Mouse (Mus musculus) CH12.LX (cell line): Measurements from ENCODE around the gene Ash1l.

Experiments
- CTCF ChIP-seq, 2 experiments: IDR thresholded peaks in 1 of 2; conservative IDR thresholded peaks in 1 of 2; 2 replicates each; pipeline ENCODE4 v1.5.1; 2011 to 2012; ENCODE audit warnings: low read depth in 2 of 2, low read length in 2 of 2, improper control_type of control experiment in 1 of 2, inconsistent platforms in 1 of 2, mild to moderate bottlenecking in 1 of 2, moderate library complexity in 1 of 2
- EP300 ChIP-seq: IDR thresholded peaks from 2 replicates; pipeline ENCODE4 v1.6.1; 2011; ENCODE audit warnings: low read length, improper control_type of control experiment
- MYC ChIP-seq: IDR thresholded peaks from 2 replicates; pipeline ENCODE4 v1.6.1; 2011; ENCODE audit warnings: low read depth, mild to moderate bottlenecking, improper control_type of control experiment, low read length
- POLR2A ChIP-seq: IDR thresholded peaks from 2 replicates; pipeline ENCODE4 v1.6.1; 2011; ENCODE audit warnings: low read depth, mild to moderate bottlenecking, improper control_type of control experiment, low read length
- RAD21 ChIP-seq: IDR thresholded peaks from 2 replicates; pipeline ENCODE4 v1.6.1; 2011; ENCODE audit warnings: low read depth, mild to moderate bottlenecking, low read length, improper control_type of control experiment, moderate library complexity
- SMC3 ChIP-seq: IDR thresholded peaks from 2 replicates; pipeline ENCODE4 v1.6.1; 2011; ENCODE audit warnings: low read depth, low read length, improper control_type of control experiment

- TF ChIP-seq POLR2A (no peak), CTCF (conservative IDR thresholded peaks at IDR 0.05 in 1 of 2, IDR thresholded peaks at IDR 0.05 in 1 of 2; ENCODE audit: low read depth in 2 of 2, low read length in 2 of 2) (no peak), SMC3 (no peak), MYC (no peak), RAD21 (no peak), EP300 (no peak)
Measured at GRCm38 (mm10) chr3:88905741-88906140, 44.7 kb upstream of the Ash1l start.
